Mouse (Mus musculus) kidney, adult 2 months (tissue): ENCODE data around the gene Epn2. TPM values are rescaled to one million over a fixed set of nuclear protein-coding genes. Genes with fewer than 3 reads are reported as not detected.

Source experiments
- DNase-seq: peaks from one replicate; pipeline ENCODE4 v3.0.0; 2021
- H3K27ac ChIP-seq: fragments of 200-500 bp; 2 replicates; pipeline ENCODE4 v1.5.1; 2012; ENCODE audit warnings: low read depth, low read length, control low read depth, inconsistent platforms; ENCODE audit not compliant: insufficient read depth
- H3K27me3 ChIP-seq: fragments of 200-500 bp; replicated peaks from 2 replicates; pipeline ENCODE4 v1.6.1; 2012; ENCODE audit warnings: mild to moderate bottlenecking, moderate library complexity, low read length, inconsistent platforms; ENCODE audit not compliant: control insufficient read depth, insufficient read depth
- H3K36me3 ChIP-seq: fragments of 200-500 bp; 2 replicates; pipeline ENCODE4 v1.6.1; 2012; ENCODE audit warnings: mild to moderate bottlenecking, moderate library complexity, low read length, inconsistent platforms; ENCODE audit not compliant: control insufficient read depth, insufficient read depth
- H3K4me1 ChIP-seq: fragments of 200-500 bp; 2 replicates; pipeline ENCODE4 v1.6.1; 2011; ENCODE audit warnings: low read length; ENCODE audit not compliant: control insufficient read depth, insufficient read depth
- H3K4me3 ChIP-seq: fragments of 200-500 bp; 2 replicates; pipeline ENCODE4 v1.5.1; 2011; ENCODE audit warnings: mild to moderate bottlenecking, low read depth, low read length, control low read depth; ENCODE audit not compliant: insufficient read depth
- CTCF ChIP-seq: fragments of 200-500 bp; conservative IDR thresholded peaks from 2 replicates; pipeline ENCODE4 v1.5.1; 2011; ENCODE audit warnings: low read depth, mild to moderate bottlenecking, control low read depth, low read length, moderate library complexity, mixed read lengths; ENCODE audit not compliant: insufficient read depth, insufficient read length
- POLR2A ChIP-seq: fragments of 200-500 bp; IDR thresholded peaks from one replicate; pipeline ENCODE4 v1.6.1; 2011; ENCODE audit warnings: low read depth, low read length, control low read depth
- WGBS: fragments of 180-500 bp; shearing (Covaris S2); methylation state at CpG from one replicate; pipeline ENCODE4 v1.1.7; 2018; 5-methylcytosine and 5-hydroxymethylcytosine counted together
- polyA plus RNA-seq: library from polyadenylated mRNA; depleted of rRNA; stranded (reverse); fragments of >200 nt; gene quantifications from 2 replicates; pipeline ENCODE4 v1.2.3, GENCODE M21; 2012

Epn2 gene
- polyA plus RNA-seq, 1 experiment = 23.1 TPM

DNA sequence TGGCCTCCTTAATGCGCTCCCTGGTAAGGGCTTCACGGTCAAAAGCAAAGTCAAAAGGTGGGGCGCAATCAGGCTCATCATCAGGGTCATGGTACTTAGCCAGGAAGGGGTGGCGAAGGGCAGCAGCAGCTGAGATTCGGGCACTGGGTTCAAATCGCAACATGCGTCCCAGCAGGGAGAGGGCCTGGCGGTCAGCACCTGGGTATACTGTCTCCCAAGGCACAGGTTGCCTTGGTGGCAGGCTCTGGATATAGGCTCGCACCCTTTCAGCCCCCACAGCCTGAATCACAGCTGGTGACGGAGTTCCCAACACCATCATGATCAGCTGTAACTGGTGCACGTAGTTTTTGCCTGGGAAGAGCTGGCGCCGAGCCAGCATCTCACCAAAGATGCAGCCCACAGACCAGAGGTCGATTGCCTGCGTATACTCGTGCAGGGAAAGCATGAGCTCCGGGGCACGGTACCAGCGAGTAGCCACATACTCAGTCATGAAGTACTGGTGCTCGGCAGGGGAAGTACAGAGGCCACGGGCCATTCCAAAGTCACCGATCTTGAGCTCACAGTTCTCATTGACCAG lies 88.5 kb downstream of the Epn2 start:
- H3K27me3 ChIP-seq = no peaks in the 10 kb centered on the region
- no peaks in the 10 kb centered on the region for H3K36me3 ChIP-seq
- no peak for DNase-seq
- TF ChIP-seq POLR2A = no peak
- TF ChIP-seq CTCF = no peak
- H3K4me1 ChIP-seq = peaks cover 5% of the 10 kb centered on the region; the same call in 1 of the 2 replicates
- WGBS = 85% methylated on average over 22 of the region's 22 CpGs
- H3K4me3 ChIP-seq = no peak overlapping the region
- H3K27ac ChIP-seq = no peak overlapping the region

DNA sequence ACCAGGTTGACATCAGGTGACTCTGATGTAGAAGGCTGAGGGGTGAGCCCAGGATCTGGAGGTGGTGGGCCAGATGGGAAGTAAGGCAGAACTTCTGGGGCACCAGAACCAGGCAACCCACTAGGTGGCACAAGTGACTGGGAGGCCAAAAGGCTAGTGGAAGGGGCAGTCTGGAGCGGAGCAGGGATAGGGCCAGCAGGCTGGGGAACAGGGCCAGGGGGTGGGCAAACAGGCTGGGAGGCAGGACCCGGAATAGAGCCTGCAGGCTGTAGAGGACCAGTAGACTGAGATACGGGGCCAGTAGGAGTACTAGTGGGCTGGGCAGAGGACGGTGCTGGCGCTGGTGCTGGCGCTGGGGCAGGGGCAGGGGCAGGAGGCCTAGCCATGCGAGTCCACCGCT lies 89.6 kb downstream of the Epn2 start:
- H3K27ac ChIP-seq = no peak overlapping the region
- H3K4me1 ChIP-seq = peaks cover 5% of the 10 kb centered on the region; the same call in 1 of the 2 replicates
- TF ChIP-seq CTCF = no peak
- no peaks in the 10 kb centered on the region for H3K36me3 ChIP-seq
- WGBS = 95% methylated on average over 8 of the region's 8 CpGs
- no peak overlapping the region for H3K4me3 ChIP-seq
- no peaks in the 10 kb centered on the region for H3K27me3 ChIP-seq
- no peak for DNase-seq

DNA sequence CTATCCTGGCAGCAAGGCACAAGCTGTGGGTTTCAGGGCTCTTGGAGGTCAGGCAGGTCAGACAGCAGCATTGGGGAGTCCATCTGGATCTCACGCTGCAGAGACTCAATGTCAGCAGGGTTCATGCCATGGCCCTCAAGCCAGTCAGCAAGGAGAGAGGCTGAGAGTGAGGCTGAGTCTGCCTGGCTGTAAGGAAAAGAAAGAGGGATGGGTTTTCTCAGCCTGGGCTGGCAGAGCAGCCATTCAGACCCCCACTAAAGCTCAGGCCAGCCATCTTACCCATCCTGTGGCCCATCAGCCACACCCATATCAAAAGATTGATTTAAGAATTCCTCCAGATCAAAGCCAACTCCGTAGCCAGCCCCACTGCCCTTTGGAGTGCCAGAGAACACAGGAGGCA lies 90.4 kb downstream of the Epn2 start:
- Histone ChIP-seq H3K27ac (no peak overlapping the region), H3K4me1 (peaks cover 5% of the 10 kb centered on the region; the same call in 1 of the 2 replicates), H3K27me3 (no peaks in the 10 kb centered on the region), H3K4me3 (no peak overlapping the region), H3K36me3 (no peaks in the 10 kb centered on the region)
- 88% methylated on average over 2 of the region's 2 CpGs for WGBS
- no peak for DNase-seq
- TF ChIP-seq POLR2A (no peak), CTCF (no peak)

DNA sequence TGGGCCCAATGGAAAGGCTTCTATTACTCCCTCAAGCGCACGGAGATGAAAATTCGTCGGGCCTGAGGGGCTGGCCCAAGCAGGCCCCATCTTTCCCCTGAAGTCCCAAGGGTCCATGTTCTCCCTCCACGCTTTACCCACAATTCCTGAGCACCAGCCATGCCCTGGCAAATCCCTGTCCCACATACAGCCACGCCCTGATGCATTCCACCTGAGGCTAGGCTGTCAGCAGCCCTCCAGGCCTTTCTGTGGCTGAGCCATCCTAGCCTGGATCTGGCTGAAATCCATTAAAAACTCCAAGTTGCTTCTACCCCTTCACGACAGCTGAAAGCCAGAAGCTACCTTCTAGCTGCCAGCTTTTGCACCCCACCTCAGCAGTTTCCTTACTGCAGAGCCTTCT lies 91.6 kb downstream of the Epn2 start:
- no peak overlapping the region for H3K27ac ChIP-seq
- WGBS = 91% methylated on average over 7 of the region's 7 CpGs
- 0 out of 2 replicates have a peak, but pooled peaks cover under 1% of the 10 kb centered on the region for H3K4me1 ChIP-seq

DNA sequence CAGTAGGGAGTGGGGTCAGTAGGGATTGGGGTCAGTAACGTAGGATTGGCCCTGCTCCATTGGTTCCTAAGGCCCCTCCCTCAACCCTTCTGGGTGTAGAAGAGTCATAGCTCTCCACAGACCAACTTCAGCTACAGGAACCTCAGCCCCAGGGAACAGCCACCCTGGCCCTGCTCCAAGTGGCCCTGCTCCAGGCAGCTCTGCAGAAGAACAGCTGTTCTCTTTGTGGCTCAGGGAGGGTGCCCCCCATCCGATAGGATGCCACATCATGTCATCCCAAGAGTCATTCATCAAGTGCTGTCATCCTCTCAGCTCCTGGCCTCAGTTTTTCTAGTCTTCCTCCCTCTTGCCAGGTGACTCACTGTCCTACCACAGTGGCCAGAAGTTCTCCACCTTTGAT lies 92.1 kb downstream of the Epn2 start:
- TF ChIP-seq POLR2A (no peak), CTCF (no peak)
- Histone ChIP-seq H3K36me3 (no peaks in the 10 kb centered on the region), H3K27ac (no peak overlapping the region), H3K4me3 (no peak overlapping the region), H3K27me3 (no peaks in the 10 kb centered on the region), H3K4me1 (no peaks in the 10 kb centered on the region)
- 23% methylated on average over 2 of the region's 2 CpGs for WGBS
- peak; percentile 48 for DNase-seq

More for the DNA sequence above, 91.6 kb downstream of the Epn2 start:
- no peak for DNase-seq
- Histone ChIP-seq H3K27me3 (no peaks in the 10 kb centered on the region), H3K36me3 (no peaks in the 10 kb centered on the region), H3K4me3 (no peak overlapping the region)
- TF ChIP-seq CTCF (no peak), POLR2A (no peak)

DNA sequence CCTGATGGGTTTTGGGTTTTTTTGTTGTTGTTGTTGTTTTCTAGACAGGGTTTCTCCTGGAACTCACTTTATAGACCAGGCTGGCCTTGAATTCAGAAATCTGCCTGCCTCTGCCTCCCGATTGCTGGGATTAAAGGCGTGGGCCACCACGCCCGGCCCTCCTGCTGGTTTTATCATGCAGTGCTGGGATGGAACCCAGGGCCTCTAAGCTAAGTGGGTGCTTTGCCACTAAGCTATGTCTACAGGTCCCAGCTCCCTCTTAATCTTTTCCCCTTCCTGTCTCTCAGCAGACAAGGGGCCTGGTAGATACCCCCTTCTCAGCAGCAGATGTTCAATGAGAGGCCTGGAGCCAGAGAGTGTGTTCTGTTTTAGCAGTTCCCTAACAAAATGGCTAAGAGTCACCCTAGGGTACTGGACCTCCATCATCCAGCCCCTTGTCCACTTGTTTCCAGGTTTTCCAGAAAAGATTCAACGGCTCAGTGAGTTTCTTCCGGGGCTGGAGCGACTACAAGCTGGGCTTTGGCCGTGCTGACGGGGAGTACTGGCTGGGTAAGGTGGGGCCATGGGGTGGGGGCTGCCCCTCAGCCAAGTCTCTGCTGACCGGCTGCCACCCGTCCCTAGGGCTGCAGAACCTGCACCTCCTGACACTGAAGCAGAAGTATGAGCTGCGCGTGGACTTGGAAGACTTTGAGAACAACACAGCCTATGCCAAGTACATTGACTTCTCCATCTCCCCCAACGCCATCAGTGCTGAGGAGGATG lies 92.8 kb downstream of the Epn2 start:
- DNase-seq = no peak
- H3K4me1 ChIP-seq = no peaks in the 10 kb centered on the region
- H3K36me3 ChIP-seq = no peaks in the 10 kb centered on the region
- no peak overlapping the region for H3K4me3 ChIP-seq
- 68% methylated on average over 14 of the region's 14 CpGs for WGBS
- no peak for TF ChIP-seq CTCF
- no peak for TF ChIP-seq POLR2A
- H3K27me3 ChIP-seq = no peaks in the 10 kb centered on the region
- no peak overlapping the region for H3K27ac ChIP-seq
